Mouse (Mus musculus) spleen, postnatal 10 days (tissue): ENCODE data around the gene Gm13119.
"Not testable (repeated sequence)": the region's sequence is repeated elsewhere in the genome, so short reads cannot be mapped to it uniquely, and the experiment has no call there.

ENCODE experiments used
- DNase-seq, 2 experiments: peaks; one replicate each; pipeline ENCODE4 v3.0.0; 2021 to 2022; ENCODE audit warnings: low spot score in 2 of 2

The Gm13119 gene

GRCm38 (mm10) chr4:144357642-144358041 lies at the start of gene Gm13119:
Gm13119 (plus strand) TSS chr4:144357942.
- DNase-seq = not testable (repeated sequence)

- not testable (repeated sequence) for DNase-seq
These were observed 44.9 kb upstream of the Gm13119 start for GRCm38 (mm10) chr4:144312666-144313460.

DNA sequence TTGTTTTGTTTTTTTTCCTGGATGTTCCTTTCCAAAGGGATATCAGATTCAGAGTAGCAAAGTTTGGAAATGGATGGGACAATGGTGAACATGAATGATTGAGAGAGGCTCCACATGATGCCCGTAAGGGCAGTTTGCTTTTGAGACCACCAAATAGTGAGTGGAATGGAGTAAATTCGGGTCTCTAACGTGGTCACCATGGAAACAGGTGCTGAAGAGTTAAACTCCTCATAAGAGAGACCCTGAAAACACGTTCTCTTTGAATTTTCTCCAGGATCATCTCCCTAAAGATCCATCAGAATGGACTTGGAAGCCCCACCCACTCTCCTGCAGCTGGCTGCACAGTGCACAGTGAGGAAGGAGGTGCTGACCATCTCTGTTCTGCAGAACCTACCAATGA lies 27.8 kb upstream of the Gm13119 start, which contains the start of gene Gm13128:
Gm13128 (plus strand) TSS at position 301 of the 400 bp plus-strand sequence.
- not testable (repeated sequence) for DNase-seq

GRCm38 (mm10) chr4:144335856-144336255 lies 21.9 kb upstream of the Gm13119 start:
- DNase-seq = not testable (repeated sequence)

DNA sequence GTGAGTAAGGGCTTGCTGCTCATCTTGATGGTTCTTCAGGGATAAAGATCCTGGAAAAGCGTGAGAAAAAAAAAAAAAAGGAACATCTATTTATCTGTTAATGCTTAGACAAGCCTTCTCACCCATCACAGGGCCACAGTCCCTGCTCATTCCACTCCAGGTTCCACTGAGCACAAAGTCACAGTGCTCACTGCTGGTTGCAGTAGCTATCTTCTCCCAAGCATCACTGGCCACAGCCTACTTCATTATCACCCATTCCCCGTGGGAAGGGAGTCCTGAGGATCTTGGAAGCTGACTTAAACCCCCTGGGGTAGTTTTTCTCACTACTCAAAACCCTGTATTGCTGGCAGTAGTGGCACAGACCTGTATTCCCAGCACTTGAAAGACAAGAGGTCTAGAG lies 20.2 kb downstream of the Gm13119 start, which contains the start of gene Pramef20:
Pramef20 (minus strand) TSS at position 23 of the 400 bp plus-strand sequence.
- no peak for DNase-seq

- DNase-seq = no peak
These were observed 38.6 kb downstream of the Gm13119 start for GRCm38 (mm10) chr4:144396316-144396715.

DNA sequence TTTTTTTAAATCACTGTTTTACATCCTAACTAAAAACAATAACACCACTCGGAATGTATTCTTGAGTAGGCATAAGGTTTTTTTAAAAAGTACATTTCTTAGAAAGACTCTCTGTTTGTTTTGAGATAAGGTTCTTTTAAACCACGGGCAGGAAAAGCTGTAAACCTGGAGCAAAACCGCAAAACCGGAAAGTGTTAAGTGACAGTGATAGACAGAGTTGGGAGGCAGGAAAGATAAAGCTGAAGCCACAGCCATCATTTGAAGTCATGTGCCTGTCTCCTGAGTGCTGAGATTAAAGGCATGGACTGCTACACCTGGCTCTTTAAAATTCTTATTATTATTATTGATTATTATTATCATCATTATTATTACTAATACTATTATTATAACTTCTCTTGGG lies 45.0 kb downstream of the Gm13119 start:
- DNase-seq = no peak

- peak in 1 of 2 experiments; percentile 16 for DNase-seq
These were observed 46.8 kb downstream of the Gm13119 start for GRCm38 (mm10) chr4:144404456-144405086.

DNA sequence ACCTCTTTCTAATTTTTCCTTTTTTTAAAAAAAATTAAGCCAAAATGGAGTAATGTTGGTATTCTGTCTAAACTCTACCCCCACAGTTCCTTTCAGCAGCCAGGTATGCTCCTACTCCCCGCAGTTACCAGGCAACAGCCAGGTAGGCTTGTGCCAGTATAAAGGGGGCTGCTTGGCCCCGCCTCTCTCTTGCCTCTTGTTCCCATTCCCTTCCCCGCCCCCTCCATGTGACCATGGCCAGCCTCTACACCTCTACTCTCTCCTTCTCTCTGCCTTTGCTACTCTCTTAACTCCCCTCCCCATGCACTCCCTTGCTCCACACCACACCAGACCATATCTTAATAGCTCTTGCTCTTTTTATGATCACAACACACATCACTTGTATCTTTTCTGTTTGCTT lies 48.5 kb downstream of the Gm13119 start:
- no peak for DNase-seq

GRCm38 (mm10) chr4:144408290-144408689 lies 50.5 kb downstream of the Gm13119 start, which contains the start of gene Pramef12:
Pramef12 (minus strand) TSS chr4:144408464.
- no peak for DNase-seq
